Mouse (Mus musculus) MEL (cell line): ENCODE results near the gene Efhb.

Experiments used
- CTCF ChIP-seq, 3 experiments: IDR thresholded peaks in 2 of 3; conservative IDR thresholded peaks in 1 of 3; 2 replicates each; pipeline ENCODE4 v1.5.1; 2011 to 2012; ENCODE audit warnings: low read length in 3 of 3, low read depth in 2 of 3, mild to moderate bottlenecking in 2 of 3, improper control_type of control experiment in 1 of 3, inconsistent platforms in 1 of 3, mixed read lengths in 1 of 3, moderate library complexity in 1 of 3; ENCODE audit not compliant: control insufficient read depth in 1 of 3, insufficient read depth in 1 of 3, poor library complexity in 1 of 3, severe bottlenecking in 1 of 3
- JUND ChIP-seq: IDR thresholded peaks from 2 replicates; pipeline ENCODE4 v1.6.1; 2011; ENCODE audit warnings: low read depth, mild to moderate bottlenecking, improper control_type of control experiment, low read length
- MAFK ChIP-seq: IDR thresholded peaks from 2 replicates; pipeline ENCODE4 v1.6.1; 2011; ENCODE audit warnings: low read depth, mild to moderate bottlenecking, low read length, improper control_type of control experiment, borderline replicate concordance
- MAZ ChIP-seq: IDR thresholded peaks from 2 replicates; pipeline ENCODE4 v1.6.1; 2012; ENCODE audit warnings: low read depth, mild to moderate bottlenecking, inconsistent platforms, low read length, improper control_type of control experiment
- MYC ChIP-seq: IDR thresholded peaks from 2 replicates; pipeline ENCODE4 v1.6.1; 2011; ENCODE audit warnings: low read depth, mild to moderate bottlenecking, low read length, improper control_type of control experiment, moderate library complexity
- POLR2A ChIP-seq, 2 experiments: IDR thresholded peaks; 2 replicates each; pipeline ENCODE4 v1.6.1; 2011 to 2012; ENCODE audit warnings: low read length in 2 of 2, mild to moderate bottlenecking in 2 of 2, control low read depth in 1 of 2, improper control_type of control experiment in 1 of 2, low read depth in 1 of 2, moderate library complexity in 1 of 2; ENCODE audit not compliant: control insufficient read depth in 1 of 2, insufficient read depth in 1 of 2, poor library complexity in 1 of 2
- TCF12 ChIP-seq: IDR thresholded peaks from 2 replicates; pipeline ENCODE4 v1.6.1; 2014; ENCODE audit warnings: low read depth, mild to moderate bottlenecking, inconsistent platforms, low read length, improper control_type of control experiment, moderate library complexity
- USF1 ChIP-seq: IDR thresholded peaks from 2 replicates; pipeline ENCODE4 v1.6.1; 2014; ENCODE audit warnings: low read depth, mild to moderate bottlenecking, inconsistent platforms, low read length, improper control_type of control experiment, moderate library complexity
- ZC3H11A ChIP-seq: IDR thresholded peaks from 2 replicates; pipeline ENCODE4 v1.6.1; 2012; ENCODE audit warnings: low read depth, mild to moderate bottlenecking, inconsistent platforms, low read length, improper control_type of control experiment
- ZMIZ1 ChIP-seq: IDR thresholded peaks from 2 replicates; pipeline ENCODE4 v1.6.1; 2012; ENCODE audit warnings: low read depth, mild to moderate bottlenecking, inconsistent platforms, low read length, improper control_type of control experiment, moderate library complexity

- TF ChIP-seq POLR2A (IDR thresholded peaks at IDR 0.05; ENCODE audit: control insufficient read depth in 1 of 2, insufficient read depth in 1 of 2, low read depth in 1 of 2, low read length in 2 of 2, poor library complexity in 1 of 2), result no peak
- no peak for TF ChIP-seq MAZ
- TF ChIP-seq MAFK, result no peak
- TF ChIP-seq TCF12, result no peak
- TF ChIP-seq ZMIZ1, result no peak
- no peak for TF ChIP-seq MYC
- no peak for TF ChIP-seq CTCF (IDR thresholded peaks at IDR 0.05 in 2 of 3, conservative IDR thresholded peaks at IDR 0.05 in 1 of 3; ENCODE audit: control insufficient read depth in 1 of 3, insufficient read depth in 1 of 3, low read depth in 2 of 3, low read length in 3 of 3, poor library complexity in 1 of 3, severe bottlenecking in 1 of 3)
- no peak for TF ChIP-seq JUND
- TF ChIP-seq USF1, result no peak
- TF ChIP-seq ZC3H11A, result no peak
These were observed 99.0 kb downstream of the Efhb start for GRCm38 (mm10) chr17:53364111-53364510.
